Mouse (Mus musculus) gastrocnemius, adult 2 months (tissue): Measurements from ENCODE around the gene Ccdc124. TPM values are rescaled to one million over a fixed set of nuclear protein-coding genes. Genes with fewer than 3 reads are reported as not detected.

ENCODE experiments used
- DNase-seq: peaks from one replicate; pipeline ENCODE4 v3.0.0; 2022
- H3K27ac ChIP-seq: fragments of 200-600 bp; 2 replicates; pipeline ENCODE4 v1.8.1; 2022; ENCODE audit warnings: mild to moderate bottlenecking
- H3K4me3 ChIP-seq: fragments of 200-600 bp; 2 replicates; pipeline ENCODE4 v1.8.1; 2022; ENCODE audit warnings: mild to moderate bottlenecking, moderate library complexity
- CTCF ChIP-seq: fragments of 200-600 bp; IDR thresholded peaks from 2 replicates; pipeline ENCODE4 v1.8.1; 2022; ENCODE audit warnings: antibody characterized with exemption, mild to moderate bottlenecking, moderate library complexity
- intact Hi-C: fragments of 180-260 bp; cut with DNase I; formaldehyde crosslinking; loops from one replicate; pipeline ENCODE4 v1.15.1; 2025
- total RNA-seq, 2 experiments: library from RNA; stranded (reverse); gene quantifications; 2 replicates each; pipeline ENCODE4 v1.2.3; 2021

Ccdc124 gene
- total RNA-seq, 2 experiments from 2014 or later = 65.6 to 73.1 TPM

DNA sequence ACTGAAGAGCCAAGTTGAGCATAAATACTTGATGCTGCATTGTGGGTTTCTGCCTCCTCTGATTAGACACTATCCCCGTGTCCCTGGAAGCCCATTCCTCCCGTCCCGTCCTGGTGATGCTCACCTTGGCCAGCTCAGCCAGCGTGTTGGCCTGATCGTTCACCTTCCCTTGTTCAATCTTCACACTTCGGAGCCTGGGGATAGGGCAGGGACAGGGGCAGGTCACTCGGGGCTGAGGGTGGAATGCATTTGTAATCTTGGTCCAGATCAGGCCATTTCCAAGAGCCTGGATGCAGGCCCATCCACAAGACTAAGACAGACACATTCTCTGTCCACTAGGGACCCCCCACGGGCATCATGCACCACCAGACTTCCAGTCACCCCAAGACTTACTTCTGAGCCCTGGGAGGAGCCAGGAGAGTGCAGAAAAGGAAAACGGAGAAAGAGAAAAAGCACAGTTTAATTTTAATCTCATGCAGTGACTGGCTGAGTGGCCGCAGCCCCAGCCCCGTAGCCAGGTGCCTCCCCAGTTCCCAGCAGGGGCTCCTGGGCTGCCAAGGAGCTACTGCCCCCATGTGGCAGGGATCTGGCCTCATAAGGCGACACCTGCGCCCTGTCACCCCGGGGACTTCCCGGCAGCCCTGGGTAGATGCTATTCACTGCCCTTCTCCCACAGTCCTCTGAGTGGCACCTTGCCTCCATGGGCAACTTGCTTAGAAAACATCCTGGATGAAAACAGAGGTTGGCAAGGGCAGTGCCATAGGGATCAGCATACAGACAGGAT, 27.2 kb downstream of the Ccdc124 start:
- intact Hi-C loops = no loop called here
- DNase-seq = no peak
- Histone ChIP-seq H3K4me3 (no peak overlapping the region), H3K27ac (no peak overlapping the region)
- peak; percentile 44 for TF ChIP-seq CTCF

- no peak for DNase-seq
- Histone ChIP-seq H3K4me3 (no peak overlapping the region), H3K27ac (no peak overlapping the region)
- intact Hi-C loops = no loop called here
- TF ChIP-seq CTCF = no peak
Measured at GRCm38 (mm10) chr8:70845108-70845507, 28.6 kb downstream of the Ccdc124 start.

- Histone ChIP-seq H3K4me3 (no peak overlapping the region), H3K27ac (no peak overlapping the region)
- intact Hi-C loops = loop anchor here (1.0 to 5.0 kb wide), 2 partner anchors 25 to 77 kb away; no protein-coding TSS in a partner anchor
- peak; percentile 93 for DNase-seq
- no peak; the same call in 1 of the 2 replicates for TF ChIP-seq CTCF
Measured at GRCm38 (mm10) chr8:70844523-70844922, 29.2 kb downstream of the Ccdc124 start.

DNA sequence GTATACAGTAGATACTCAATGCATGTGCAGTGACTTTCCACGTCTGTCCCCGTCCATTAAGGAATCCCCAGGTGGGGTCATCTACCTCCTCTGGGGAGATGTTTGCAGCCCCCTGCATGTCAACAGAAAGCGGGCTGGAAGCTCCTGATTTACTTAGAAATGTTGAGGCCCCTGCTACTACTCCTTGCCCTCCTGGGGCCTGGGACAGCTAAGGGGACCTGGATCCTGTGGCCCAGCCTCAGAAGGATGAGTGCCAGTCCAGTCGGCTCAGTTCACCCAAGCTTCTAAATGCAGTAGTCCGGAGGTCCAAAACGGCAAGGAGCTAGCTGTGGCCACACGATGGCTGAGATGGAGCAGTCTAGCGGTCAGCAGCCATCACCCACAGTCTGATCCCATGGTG, 29.8 kb downstream of the Ccdc124 start:
- TF ChIP-seq CTCF = no peak
- no peak for DNase-seq
- intact Hi-C loops = loop anchor here (1.0 to 5.0 kb wide), 2 partner anchors 25 to 77 kb away; no protein-coding TSS in a partner anchor
- Histone ChIP-seq H3K27ac (no peak overlapping the region), H3K4me3 (no peak overlapping the region)

DNA sequence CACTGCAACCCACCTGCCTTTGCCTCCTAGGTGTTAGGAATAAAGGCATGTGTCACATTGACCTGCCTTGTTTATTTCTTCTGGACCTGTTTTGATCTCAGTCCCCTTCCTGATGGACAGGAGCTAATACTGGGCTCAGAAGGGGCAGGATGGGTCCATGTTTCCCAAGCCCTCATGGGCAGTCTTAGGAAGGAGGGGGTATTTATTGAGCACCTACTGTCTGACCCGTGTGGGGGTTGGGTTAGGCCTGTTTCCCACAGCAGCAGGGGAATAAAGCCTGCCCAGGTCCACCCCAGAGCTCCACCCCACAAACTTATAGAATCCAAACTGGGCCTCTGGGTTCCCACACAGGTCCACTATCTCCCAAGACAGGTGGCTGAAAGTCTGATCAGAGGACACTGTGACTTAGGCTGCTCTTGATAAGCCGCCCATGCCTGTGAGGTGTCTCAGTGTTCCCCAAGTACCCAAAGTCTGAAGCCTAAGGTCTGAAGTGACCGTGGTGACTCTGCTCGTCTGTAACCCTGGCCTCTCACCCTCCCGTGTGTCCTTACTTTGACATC, 30.4 kb downstream of the Ccdc124 start:
- DNase-seq = no peak
- intact Hi-C loops = loop anchor here (5.0 kb wide), 1 partner anchor 76 kb away; no protein-coding TSS in a partner anchor
- no peak overlapping the region for H3K27ac ChIP-seq
- no peak for TF ChIP-seq CTCF
- H3K4me3 ChIP-seq = no peak overlapping the region

- DNase-seq = no peak
- no peak overlapping the region for H3K4me3 ChIP-seq
- no peak for TF ChIP-seq CTCF
- no peak overlapping the region for H3K27ac ChIP-seq
- intact Hi-C loops = loop anchor here (5.0 kb wide), 1 partner anchor 75 kb away; no protein-coding TSS in a partner anchor
Measured at GRCm38 (mm10) chr8:70842484-70842883, 31.3 kb downstream of the Ccdc124 start.

- intact Hi-C loops = loop anchor here (1.0 to 5.0 kb wide), 3 partner anchors 20 to 121 kb away; no protein-coding TSS in a partner anchor
- peak overlapping the region; percentile 91; the same call in 1 of the 2 replicates for H3K27ac ChIP-seq
- peak; percentile 100 for TF ChIP-seq CTCF
- H3K4me3 ChIP-seq = no peak overlapping the region
- DNase-seq = peak; percentile 91
Measured at GRCm38 (mm10) chr8:70841147-70842072, 32.3 kb downstream of the Ccdc124 start.

DNA sequence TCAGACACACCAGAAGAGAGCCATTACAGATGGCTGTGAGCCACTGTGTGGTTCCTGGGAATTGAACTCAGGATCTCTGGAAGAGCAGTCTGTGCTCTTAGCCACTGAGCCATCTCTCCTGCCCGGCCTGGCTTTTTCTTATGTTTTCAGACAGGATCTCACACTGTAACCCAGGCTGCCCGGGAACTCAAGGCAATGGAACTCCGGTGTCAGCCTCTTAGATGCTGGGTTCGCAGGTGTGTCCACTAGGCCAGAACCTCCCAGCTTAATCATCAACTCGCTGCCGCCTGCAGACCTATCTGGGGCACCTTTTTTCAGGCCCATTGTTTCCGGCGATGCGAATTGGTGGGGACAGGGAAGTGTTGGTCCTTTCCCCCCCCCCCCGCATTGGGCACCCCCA, 33.1 kb downstream of the Ccdc124 start:
- Histone ChIP-seq H3K4me3 (no peak overlapping the region), H3K27ac (peak overlapping the region; percentile 91)
- no peak for TF ChIP-seq CTCF
- DNase-seq = no peak
- intact Hi-C loops = loop anchor here (2.0 to 5.0 kb wide), 2 partner anchors 73 to 120 kb away; no protein-coding TSS in a partner anchor

- Histone ChIP-seq H3K27ac (peak within 1 kb of the TSS; percentile 94), H3K4me3 (peak within 1 kb of the TSS; percentile 95)
- peak; percentile 100 for DNase-seq
- no peak for TF ChIP-seq CTCF
- intact Hi-C loops = loop anchor here (2.0 to 5.0 kb wide), 2 partner anchors 72 to 119 kb away; no protein-coding TSS in a partner anchor
Measured at GRCm38 (mm10) chr8:70839408-70840351, 34.1 kb downstream of the Ccdc124 start, which contains the start of gene Arrdc2. Arrdc2 (minus strand) TSS chr8:70839720.

GRCm38 (mm10) chr8:70838654-70839407, 34.9 kb downstream of the Ccdc124 start:
- peak; percentile 72 for DNase-seq
- Histone ChIP-seq H3K27ac (peak overlapping the region; percentile 94), H3K4me3 (peak overlapping the region; percentile 95)
- TF ChIP-seq CTCF = no peak; the same call in 1 of the 2 replicates
- intact Hi-C loops = no loop called here
